Mouse (Mus musculus): ENCODE measurements at regions not wholly inside any gene's neighbourhood (a gene's known extent, or its start where the extent isn't known, plus 50 kb on each side); places are given as distances from the start of the nearest gene placed in this dataset.

DNA sequence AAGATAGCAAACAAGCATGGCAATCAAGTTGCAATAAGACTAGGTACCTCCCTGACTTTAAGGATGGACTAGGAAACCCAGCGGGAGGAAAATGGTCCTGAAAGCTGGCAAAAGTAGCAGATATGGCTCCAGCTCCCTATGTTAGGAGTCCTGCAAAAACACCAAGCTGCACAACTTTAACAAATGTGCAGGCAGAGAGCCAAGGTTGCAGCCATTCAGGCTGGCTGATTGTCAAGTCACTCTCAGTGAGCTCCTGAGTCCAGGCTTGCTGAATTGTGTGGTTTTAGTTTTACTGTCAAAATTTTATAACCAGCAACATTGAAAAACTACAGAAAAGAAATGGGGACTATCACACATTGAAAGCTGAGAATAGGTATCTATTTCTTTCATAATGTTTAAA is 1122.8 kb upstream of the Slc10a2 start:
- no peaks in the 10 kb centered on the region for H3K9me3 ChIP-seq
- no peak overlapping the region for H3K4me3 ChIP-seq
- H3K27ac ChIP-seq, result no peak overlapping the region
- no peaks in the 10 kb centered on the region for H3K36me3 ChIP-seq (replicated peaks)
- WGBS, result 85% methylated on average over 1 of the region's 1 CpGs
- H3K4me1 ChIP-seq, result no peaks in the 10 kb centered on the region
- DNase-seq (ENCODE audit: extremely low spot score, low spot score), result no peak
- no peaks in the 10 kb centered on the region for H3K27me3 ChIP-seq (ENCODE audit: poor library complexity, severe bottlenecking)

DNA sequence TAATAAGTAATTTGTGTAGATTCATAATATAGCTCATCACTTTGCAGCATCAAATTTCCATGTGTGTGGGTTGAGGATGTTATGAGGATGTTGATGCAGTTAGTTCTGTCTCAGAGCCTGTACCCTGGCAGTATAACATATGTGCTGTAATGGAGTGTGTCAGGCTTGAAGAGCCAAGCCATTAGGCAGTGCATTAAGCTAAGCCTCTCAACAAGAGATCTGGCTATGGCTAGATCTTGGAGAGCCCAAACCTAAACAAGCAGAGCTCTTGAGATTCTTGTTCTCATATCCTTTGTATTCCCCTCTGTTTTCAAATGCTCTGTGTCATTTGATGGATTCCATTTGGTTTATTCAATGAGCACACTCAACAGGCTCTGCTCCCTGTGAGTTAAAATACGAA is 1120.0 kb upstream of the Slc10a2 start:
- Histone ChIP-seq H3K27ac (no peak overlapping the region), H3K4me1 (no peaks in the 10 kb centered on the region), H3K4me3 (no peak overlapping the region), H3K36me3 (replicated peaks) (no peaks in the 10 kb centered on the region), H3K27me3 (ENCODE audit: poor library complexity, severe bottlenecking) (no peaks in the 10 kb centered on the region), H3K9me3 (no peaks in the 10 kb centered on the region)
- no peak for DNase-seq (ENCODE audit: extremely low spot score, low spot score)
- WGBS, result 83% methylated on average over 1 of the region's 1 CpGs

DNA sequence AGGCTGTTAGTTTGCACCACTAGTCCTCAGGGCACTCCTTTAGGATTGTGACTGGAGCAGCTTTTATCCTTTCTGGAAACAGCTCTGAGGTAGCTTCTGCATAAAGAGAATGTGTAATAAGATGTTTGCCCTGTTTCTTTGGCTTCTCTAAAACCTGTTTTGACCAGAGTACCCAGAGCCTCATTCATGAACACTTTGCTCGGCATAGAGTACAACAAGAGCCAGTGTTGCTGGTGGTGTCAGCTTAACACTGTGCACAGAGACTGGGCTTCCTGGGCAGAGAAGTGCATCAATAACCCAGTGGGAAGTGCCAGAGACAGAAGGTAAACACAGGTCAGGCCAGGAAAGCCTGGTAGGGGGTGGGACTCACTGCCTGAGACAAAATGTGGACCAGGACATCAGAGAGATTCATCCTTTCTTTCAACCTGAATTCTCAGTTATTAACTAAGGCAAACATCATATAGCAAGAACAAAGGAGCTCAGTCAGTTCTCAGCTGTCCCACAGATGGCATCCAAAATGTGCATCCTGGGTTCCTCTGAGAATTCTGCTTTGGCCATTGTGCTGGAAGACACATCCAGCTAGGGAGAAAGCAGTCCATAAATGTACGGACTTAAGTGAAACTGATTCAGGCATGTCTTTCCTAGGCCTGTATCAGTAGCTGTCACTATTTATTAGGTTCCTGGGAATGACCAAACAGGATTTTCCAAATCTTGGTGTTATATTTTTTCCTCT is 1102.6 kb upstream of the Slc10a2 start:
- Histone ChIP-seq H3K27me3 (ENCODE audit: poor library complexity, severe bottlenecking) (no peaks in the 10 kb centered on the region), H3K4me3 (no peak overlapping the region), H3K27ac (no peak overlapping the region), H3K36me3 (replicated peaks) (no peaks in the 10 kb centered on the region), H3K9me3 (no peaks in the 10 kb centered on the region), H3K4me1 (peaks cover 7% of the 10 kb centered on the region)
- no peak for DNase-seq (ENCODE audit: extremely low spot score, low spot score)
- WGBS, result 39% methylated on average over 2 of the region's 2 CpGs

DNA sequence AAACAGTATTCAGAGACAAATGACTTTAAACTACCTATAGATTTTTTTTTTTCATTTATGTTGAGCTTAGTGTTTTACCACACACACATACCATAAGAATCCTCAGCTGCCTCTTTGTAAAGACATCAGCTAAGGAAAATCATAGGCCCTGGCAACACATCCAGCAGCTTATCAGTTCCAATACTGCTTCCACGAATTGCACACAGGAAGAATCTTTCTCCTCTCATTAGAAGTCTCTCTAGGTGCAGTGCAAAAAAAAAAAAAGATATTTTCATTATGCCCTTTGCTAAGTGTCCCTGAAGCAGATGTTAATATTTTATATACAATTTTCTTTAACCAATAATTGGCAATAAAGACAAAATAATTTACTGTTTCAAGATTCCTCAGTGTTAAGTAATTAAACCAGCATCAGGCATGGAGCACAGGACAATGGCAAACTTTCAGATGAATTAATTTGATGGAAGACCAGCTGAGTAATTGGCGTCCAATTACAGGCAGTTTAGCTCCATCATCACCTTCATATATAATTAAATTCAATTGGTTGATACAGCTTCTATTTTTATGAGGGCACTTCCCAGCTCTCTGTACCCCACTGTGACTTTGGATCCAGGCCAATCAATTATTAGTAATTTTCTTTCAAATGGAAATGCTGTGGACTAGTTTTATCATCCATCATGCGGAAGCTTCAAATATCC is 1099.0 kb upstream of the Slc10a2 start:
- H3K36me3 ChIP-seq (replicated peaks), result no peaks in the 10 kb centered on the region
- H3K4me3 ChIP-seq, result no peak overlapping the region
- H3K27ac ChIP-seq, result no peak overlapping the region
- no peak for DNase-seq (ENCODE audit: extremely low spot score, low spot score)
- H3K9me3 ChIP-seq, result no peaks in the 10 kb centered on the region
- peaks cover 7% of the 10 kb centered on the region for H3K4me1 ChIP-seq
- no peaks in the 10 kb centered on the region for H3K27me3 ChIP-seq (ENCODE audit: poor library complexity, severe bottlenecking)
- 80% methylated on average over 3 of the region's 3 CpGs for WGBS

DNA sequence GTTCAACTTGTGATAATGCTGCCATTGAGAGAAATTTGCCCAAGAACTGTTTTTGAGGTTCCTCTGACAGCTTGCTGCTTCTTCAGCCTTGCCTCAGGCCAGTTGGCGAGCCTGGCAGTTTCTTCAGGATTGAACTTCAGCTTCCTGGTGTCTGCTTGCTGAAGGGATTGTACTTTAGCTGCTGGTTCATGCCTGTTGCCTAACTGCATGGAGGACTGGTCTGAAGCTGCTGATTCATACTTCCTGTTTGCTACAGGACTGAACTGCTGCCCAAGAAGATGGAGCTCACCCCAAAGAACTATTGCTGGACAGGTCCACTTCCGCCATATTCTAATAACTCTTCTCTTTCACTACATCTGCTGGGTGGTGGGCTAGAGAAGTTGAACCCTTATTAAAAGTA is 1086.3 kb upstream of the Slc10a2 start:
- Histone ChIP-seq H3K4me1 (no peaks in the 10 kb centered on the region), H3K27me3 (ENCODE audit: poor library complexity, severe bottlenecking) (no peaks in the 10 kb centered on the region), H3K36me3 (replicated peaks) (no peaks in the 10 kb centered on the region), H3K9me3 (no peaks in the 10 kb centered on the region), H3K4me3 (no peak overlapping the region), H3K27ac (no peak overlapping the region)
- WGBS, result 92% methylated on average over 2 of the region's 2 CpGs
- no peak for DNase-seq (ENCODE audit: extremely low spot score, low spot score)

DNA sequence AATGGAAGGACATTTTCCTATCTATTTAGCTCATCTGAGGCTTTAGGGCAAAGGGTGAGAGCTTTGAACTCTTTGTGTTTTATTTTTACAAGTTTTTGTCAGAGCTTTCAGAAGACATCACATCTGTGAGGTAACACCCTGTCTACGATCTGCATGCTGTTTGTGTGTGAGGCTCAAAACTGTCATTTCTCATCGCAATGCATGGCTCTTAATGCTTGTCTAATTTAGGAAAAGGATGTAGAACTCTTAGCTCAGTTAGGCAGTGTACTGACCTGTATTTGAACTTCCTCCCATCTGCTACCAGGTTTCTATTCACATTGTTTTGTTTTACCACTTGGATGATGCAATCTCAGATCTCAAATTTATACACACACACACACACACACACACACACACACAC is 1083.3 kb upstream of the Slc10a2 start:
- DNase-seq (ENCODE audit: extremely low spot score, low spot score), result no peak
- H3K27ac ChIP-seq, result no peak overlapping the region
- H3K36me3 ChIP-seq (replicated peaks), result no peaks in the 10 kb centered on the region
- 75% methylated on average over 2 of the region's 2 CpGs for WGBS
- H3K4me1 ChIP-seq, result no peaks in the 10 kb centered on the region
- no peaks in the 10 kb centered on the region for H3K9me3 ChIP-seq
- no peaks in the 10 kb centered on the region for H3K27me3 ChIP-seq (ENCODE audit: poor library complexity, severe bottlenecking)
- no peak overlapping the region for H3K4me3 ChIP-seq

DNA sequence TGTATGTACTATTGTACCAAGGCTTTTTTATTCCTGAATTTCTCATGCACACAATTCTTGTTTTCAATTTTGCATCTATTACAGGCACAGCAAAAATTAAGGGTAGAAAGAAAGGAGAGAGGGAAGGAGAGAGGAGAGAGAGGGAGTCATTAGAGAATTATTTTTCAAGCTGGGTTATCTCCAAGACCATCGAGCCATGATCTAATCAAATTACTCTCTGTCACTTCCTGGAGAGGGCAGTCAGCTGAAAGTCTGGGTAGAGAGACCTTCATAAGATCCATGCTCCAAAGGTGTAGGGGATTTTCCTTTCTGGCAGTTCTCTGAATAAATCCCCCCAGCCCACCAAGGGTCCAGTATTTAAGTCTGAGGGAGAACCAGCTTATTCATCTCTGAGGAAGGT is 1081.4 kb upstream of the Slc10a2 start:
- 70% methylated on average over 1 of the region's 1 CpGs for WGBS
- no peak overlapping the region for H3K27ac ChIP-seq
- no peaks in the 10 kb centered on the region for H3K9me3 ChIP-seq
- no peak for DNase-seq (ENCODE audit: extremely low spot score, low spot score)
- no peaks in the 10 kb centered on the region for H3K27me3 ChIP-seq (ENCODE audit: poor library complexity, severe bottlenecking)
- H3K4me3 ChIP-seq, result no peak overlapping the region
- no peaks in the 10 kb centered on the region for H3K36me3 ChIP-seq (replicated peaks)
- H3K4me1 ChIP-seq, result no peaks in the 10 kb centered on the region

DNA sequence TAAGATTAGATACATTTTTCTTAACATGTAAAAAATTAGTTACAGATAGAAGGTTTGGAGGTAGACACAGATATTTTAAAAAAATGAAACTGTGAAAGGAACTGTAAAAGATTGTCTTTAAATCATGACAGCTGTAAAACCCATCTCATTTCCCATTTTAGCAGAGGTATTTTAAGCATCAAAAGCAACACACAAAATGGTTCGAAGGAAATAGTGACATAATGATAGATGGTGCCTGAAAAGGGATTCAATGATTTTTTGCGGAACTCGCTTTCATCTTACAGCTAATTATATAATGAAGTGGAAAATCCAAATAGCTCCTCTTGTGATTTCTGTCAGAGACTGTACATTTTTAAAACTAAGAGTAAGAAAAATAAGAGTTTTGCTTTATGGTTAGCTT is 1074.5 kb upstream of the Slc10a2 start:
- Histone ChIP-seq H3K4me1 (no peaks in the 10 kb centered on the region), H3K27ac (no peak overlapping the region), H3K27me3 (ENCODE audit: poor library complexity, severe bottlenecking) (no peaks in the 10 kb centered on the region), H3K4me3 (no peak overlapping the region), H3K36me3 (replicated peaks) (no peaks in the 10 kb centered on the region), H3K9me3 (no peaks in the 10 kb centered on the region)
- DNase-seq (ENCODE audit: extremely low spot score, low spot score), result no peak
- 91% methylated on average over 3 of the region's 3 CpGs for WGBS

DNA sequence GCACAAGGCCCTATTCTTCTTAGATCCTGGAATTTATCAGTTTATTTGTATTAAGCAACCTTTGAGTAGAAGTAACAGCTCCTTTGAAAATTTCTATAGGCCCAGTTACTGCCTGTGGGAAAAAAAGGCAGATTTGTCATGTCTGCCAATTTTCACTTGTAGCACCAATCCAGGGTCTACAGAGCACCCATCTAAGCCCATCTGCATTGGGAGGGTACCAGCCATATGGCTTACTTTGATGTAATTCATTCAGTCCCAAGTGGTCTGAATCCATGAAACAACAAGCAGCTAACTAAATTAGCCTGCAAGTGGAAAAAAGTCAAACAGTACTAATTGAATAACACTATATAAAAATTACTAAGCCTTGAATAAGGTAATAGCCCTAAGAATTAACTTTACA is 1061.3 kb upstream of the Slc10a2 start:
- H3K27ac ChIP-seq, result no peak overlapping the region
- H3K36me3 ChIP-seq (replicated peaks), result no peaks in the 10 kb centered on the region
- no peaks in the 10 kb centered on the region for H3K27me3 ChIP-seq (ENCODE audit: poor library complexity, severe bottlenecking)
- H3K4me1 ChIP-seq, result no peaks in the 10 kb centered on the region
- no peaks in the 10 kb centered on the region for H3K9me3 ChIP-seq
- no peak overlapping the region for H3K4me3 ChIP-seq
- no peak for DNase-seq (ENCODE audit: extremely low spot score, low spot score)

DNA sequence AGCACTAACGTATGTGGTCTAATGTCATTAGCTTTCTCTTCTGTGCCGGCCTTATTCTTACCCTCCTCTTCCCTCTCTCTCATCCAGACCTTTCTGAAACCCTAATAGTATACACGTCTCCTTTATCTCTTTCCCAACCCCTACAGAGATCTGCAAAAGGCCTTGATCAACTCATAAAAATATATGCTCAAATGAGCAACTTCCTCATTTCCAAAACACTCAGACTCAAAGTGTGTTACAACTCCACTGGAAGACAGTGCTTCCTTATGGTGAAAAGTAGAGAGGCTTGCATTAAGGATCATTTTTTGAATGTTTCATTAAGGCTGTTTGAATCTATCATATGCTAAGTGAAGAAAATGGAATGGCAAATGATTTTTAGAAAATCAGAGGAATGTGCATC is 1060.1 kb upstream of the Slc10a2 start:
- no peaks in the 10 kb centered on the region for H3K4me1 ChIP-seq
- H3K4me3 ChIP-seq, result no peak overlapping the region
- H3K27ac ChIP-seq, result no peak overlapping the region
- no peaks in the 10 kb centered on the region for H3K36me3 ChIP-seq (replicated peaks)
- 82% methylated on average over 3 of the region's 3 CpGs for WGBS
- no peaks in the 10 kb centered on the region for H3K27me3 ChIP-seq (ENCODE audit: poor library complexity, severe bottlenecking)
- no peaks in the 10 kb centered on the region for H3K9me3 ChIP-seq
- no peak for DNase-seq (ENCODE audit: extremely low spot score, low spot score)

DNA sequence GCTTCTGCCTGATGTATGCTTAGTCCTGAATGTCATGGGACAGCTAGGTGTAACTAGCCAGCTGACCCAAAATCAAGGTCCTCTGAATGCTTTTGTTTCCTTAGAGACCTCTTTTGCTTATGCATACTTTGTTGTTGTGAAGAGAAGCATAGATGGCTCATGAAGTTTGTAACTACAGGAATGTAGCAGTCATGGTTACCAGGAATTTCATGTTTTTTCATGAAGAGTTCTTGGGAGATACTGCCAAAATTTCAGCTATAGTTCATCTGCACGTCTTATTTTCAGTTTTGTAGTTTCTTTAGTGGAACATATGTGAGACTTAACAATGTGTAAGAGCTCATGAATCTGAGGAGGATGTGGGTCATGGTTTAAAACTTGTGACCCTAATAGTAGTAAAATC is 1059.6 kb upstream of the Slc10a2 start:
- no peak for DNase-seq (ENCODE audit: extremely low spot score, low spot score)
- WGBS, result 86% methylated on average over 1 of the region's 1 CpGs
- Histone ChIP-seq H3K27me3 (ENCODE audit: poor library complexity, severe bottlenecking) (no peaks in the 10 kb centered on the region), H3K9me3 (no peaks in the 10 kb centered on the region), H3K36me3 (replicated peaks) (no peaks in the 10 kb centered on the region), H3K27ac (no peak overlapping the region), H3K4me1 (no peaks in the 10 kb centered on the region), H3K4me3 (no peak overlapping the region)

DNA sequence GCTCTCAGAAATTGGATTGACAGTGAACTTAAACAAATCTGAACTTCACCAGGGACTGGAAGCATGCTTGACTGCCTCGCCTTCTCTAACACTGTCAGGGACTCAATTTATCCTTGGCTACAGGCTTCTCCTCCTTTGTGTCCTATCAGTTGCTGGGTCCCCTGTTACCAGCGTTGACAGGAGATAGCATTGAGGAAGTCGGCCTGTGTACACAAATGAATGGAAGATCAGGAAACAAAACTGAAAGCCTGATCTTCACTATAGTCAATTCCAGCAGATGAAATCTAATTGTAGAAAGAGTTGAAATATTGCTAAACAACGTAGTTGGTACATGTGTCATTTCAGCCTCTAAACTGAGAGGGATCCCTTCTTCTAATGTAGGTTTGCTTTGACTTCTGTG is 1039.4 kb upstream of the Slc10a2 start:
- Histone ChIP-seq H3K36me3 (replicated peaks) (no peaks in the 10 kb centered on the region), H3K9me3 (no peaks in the 10 kb centered on the region), H3K27ac (no peak overlapping the region), H3K4me1 (no peaks in the 10 kb centered on the region), H3K4me3 (no peak overlapping the region), H3K27me3 (ENCODE audit: poor library complexity, severe bottlenecking) (no peaks in the 10 kb centered on the region)
- 80% methylated on average over 4 of the region's 4 CpGs for WGBS
- no peak for DNase-seq (ENCODE audit: extremely low spot score, low spot score)

DNA sequence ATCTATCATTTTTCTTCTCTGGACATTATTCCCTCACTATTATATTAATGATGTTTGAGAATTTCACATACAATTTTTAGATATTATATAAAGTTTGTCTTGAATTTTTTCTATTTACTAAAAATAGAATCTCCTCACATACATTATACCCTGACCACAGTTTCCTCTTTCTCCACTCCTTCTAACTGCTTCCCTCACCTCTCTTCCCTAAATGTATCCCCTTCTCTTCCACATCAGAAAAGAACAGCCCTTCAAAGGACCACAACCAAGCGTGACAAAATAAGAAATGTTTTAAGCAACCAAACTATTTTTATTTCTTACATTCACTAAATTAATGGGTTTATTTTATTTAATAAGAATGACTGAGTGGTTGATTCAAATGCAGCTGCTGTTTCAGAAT is 1034.9 kb upstream of the Slc10a2 start:
- H3K36me3 ChIP-seq (replicated peaks), result no peaks in the 10 kb centered on the region
- H3K27me3 ChIP-seq (ENCODE audit: poor library complexity, severe bottlenecking), result no peaks in the 10 kb centered on the region
- H3K4me1 ChIP-seq, result peaks cover 5% of the 10 kb centered on the region; the same call in 1 of the 2 replicates
- DNase-seq (ENCODE audit: extremely low spot score, low spot score), result no peak
- WGBS, result 81% methylated on average over 1 of the region's 1 CpGs
- no peak overlapping the region for H3K27ac ChIP-seq
- H3K9me3 ChIP-seq, result no peaks in the 10 kb centered on the region
- H3K4me3 ChIP-seq, result no peak overlapping the region

All from forebrain, embryonic 10.5 days (tissue).